Mouse (Mus musculus): ENCODE results near the gene Hoxc12. TPM values are rescaled to one million over a fixed set of nuclear protein-coding genes. Genes with fewer than 3 reads are reported as not detected.

Hoxc12 gene
- polyA plus RNA-seq, 1 experiment from 2014 or later: not detected

GRCm38 (mm10) chr15:102980352-102980751 lies 43.8 kb downstream of the Hoxc12 start:
- Histone ChIP-seq H3K9me3 (ENCODE audit: control insufficient read depth, low read length) (no peaks in the 10 kb centered on the region), H3K4me3 (ENCODE audit: control insufficient read depth in 1 of 2, insufficient read depth in 1 of 2, low read depth in 1 of 2, low read length in 2 of 2) (no peak overlapping the region), H3K4me1 (ENCODE audit: control insufficient read depth in 2 of 2, insufficient read depth in 2 of 2, low read length in 2 of 2) (peaks cover 0 to 6% of the 10 kb centered on the region in 2 experiments; a peak in 2 of 4 replicates), H3K27ac (replicated peaks in 1 of 2; ENCODE audit: control insufficient read depth in 1 of 2, insufficient read depth in 1 of 2, low read depth in 2 of 2, low read length in 2 of 2) (no peak overlapping the region), H3K4me2 (ENCODE audit: low read length) (no peak overlapping the region), H3K9ac (ENCODE audit: low read length) (no peak overlapping the region), H3K36me3 (ENCODE audit: control insufficient read depth, insufficient read depth, low read length) (no peaks in the 10 kb centered on the region), H3K27me3 (ENCODE audit: control insufficient read depth, insufficient read depth, low read length) (peaks cover 100% of the 10 kb centered on the region)
- no peak for ATAC-seq (ENCODE audit: insufficient number of reproducible peaks, insufficient read depth, low FRiP score, low read depth)
- 5% methylated on average over 11 of the region's 11 CpGs for WGBS

DNA sequence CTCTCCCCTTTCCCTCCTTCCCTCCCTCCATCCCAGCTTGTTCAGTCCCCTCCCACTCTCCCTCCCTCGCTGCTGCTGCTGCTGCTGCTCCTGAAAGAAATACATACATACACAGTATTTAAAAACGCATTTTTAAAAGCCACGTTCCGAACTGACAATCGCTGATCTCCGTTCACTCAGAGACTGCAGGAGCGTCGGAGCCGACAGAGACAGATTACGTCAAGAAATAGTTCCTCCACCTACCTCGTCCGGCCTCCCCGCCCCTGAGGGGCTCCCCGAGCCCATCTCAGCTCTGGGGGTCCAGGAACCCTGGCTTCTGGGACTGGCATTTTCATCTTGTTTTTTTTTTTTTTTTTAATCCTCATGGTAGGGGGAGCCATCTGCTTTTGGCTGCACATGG lies 44.4 kb downstream of the Hoxc12 start:
- H3K27ac ChIP-seq (replicated peaks in 1 of 2; ENCODE audit: control insufficient read depth in 1 of 2, insufficient read depth in 1 of 2, low read depth in 2 of 2, low read length in 2 of 2): no peak overlapping the region
- H3K27me3 ChIP-seq (ENCODE audit: control insufficient read depth, insufficient read depth, low read length): peaks cover 100% of the 10 kb centered on the region
- peak overlapping the region in 1 of 2 experiments; percentile 27; a peak in 1 of 4 replicates for H3K4me3 ChIP-seq (ENCODE audit: control insufficient read depth in 1 of 2, insufficient read depth in 1 of 2, low read depth in 1 of 2, low read length in 2 of 2)
- peaks cover 0 to 6% of the 10 kb centered on the region in 2 experiments; a peak in 2 of 4 replicates for H3K4me1 ChIP-seq (ENCODE audit: control insufficient read depth in 2 of 2, insufficient read depth in 2 of 2, low read length in 2 of 2)
- 2% methylated on average over 14 of the region's 14 CpGs for WGBS
- H3K4me2 ChIP-seq (ENCODE audit: low read length): peak overlapping the region; percentile 48
- no peak for ATAC-seq (ENCODE audit: insufficient number of reproducible peaks, insufficient read depth, low FRiP score, low read depth)
- H3K9ac ChIP-seq (ENCODE audit: low read length): no peak overlapping the region
- no peaks in the 10 kb centered on the region for H3K9me3 ChIP-seq (ENCODE audit: control insufficient read depth, low read length)
- no peaks in the 10 kb centered on the region for H3K36me3 ChIP-seq (ENCODE audit: control insufficient read depth, insufficient read depth, low read length)

DNA sequence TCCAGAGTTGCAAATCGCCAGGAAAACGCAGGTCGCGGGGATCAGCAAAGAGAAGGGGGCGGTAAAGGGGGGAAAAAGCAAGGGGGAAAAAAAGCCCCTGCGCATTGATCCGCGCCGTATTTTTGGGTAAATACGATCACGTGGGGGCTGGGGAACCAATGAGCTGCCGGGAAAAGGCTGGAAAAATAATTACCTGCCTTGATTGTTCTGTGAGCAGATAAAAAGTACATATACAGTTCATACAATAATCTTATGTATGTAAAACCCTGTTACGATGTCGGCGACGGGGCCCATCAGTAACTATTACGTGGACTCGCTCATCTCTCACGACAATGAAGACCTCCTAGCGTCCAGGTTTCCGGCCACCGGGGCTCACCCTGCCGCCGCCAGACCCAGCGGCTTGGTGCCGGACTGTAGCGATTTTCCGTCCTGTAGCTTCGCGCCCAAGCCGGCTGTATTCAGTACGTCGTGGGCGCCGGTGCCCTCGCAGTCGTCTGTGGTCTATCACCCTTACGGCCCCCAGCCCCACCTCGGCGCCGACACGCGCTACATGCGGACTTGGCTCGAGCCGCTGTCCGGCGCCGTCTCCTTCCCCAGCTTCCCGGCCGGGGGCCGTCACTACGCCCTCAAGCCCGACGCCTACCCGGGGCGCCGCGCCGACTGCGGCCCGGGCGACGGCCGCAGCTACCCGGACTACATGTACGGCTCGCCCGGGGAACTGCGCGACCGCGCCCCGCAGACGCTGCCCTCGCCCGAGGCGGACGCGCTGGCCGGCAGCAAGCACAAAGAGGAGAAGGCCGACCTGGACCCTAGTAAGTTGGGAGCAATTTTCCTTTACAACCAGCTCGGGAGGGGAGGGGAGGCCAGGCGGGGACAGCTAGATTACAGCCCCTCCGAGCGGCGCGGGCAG lies 45.1 kb downstream of the Hoxc12 start:
- no peak overlapping the region for H3K27ac ChIP-seq (replicated peaks in 1 of 2; ENCODE audit: control insufficient read depth in 1 of 2, insufficient read depth in 1 of 2, low read depth in 2 of 2, low read length in 2 of 2)
- no peak overlapping the region for H3K9ac ChIP-seq (ENCODE audit: low read length)
- peak overlapping the region; percentile 48 for H3K4me2 ChIP-seq (ENCODE audit: low read length)
- ATAC-seq (ENCODE audit: insufficient number of reproducible peaks, insufficient read depth, low FRiP score, low read depth): no peak
- no peaks in the 10 kb centered on the region for H3K9me3 ChIP-seq (ENCODE audit: control insufficient read depth, low read length)
- peaks cover 0 to 6% of the 10 kb centered on the region in 2 experiments; a peak in 2 of 4 replicates for H3K4me1 ChIP-seq (ENCODE audit: control insufficient read depth in 2 of 2, insufficient read depth in 2 of 2, low read length in 2 of 2)
- H3K36me3 ChIP-seq (ENCODE audit: control insufficient read depth, insufficient read depth, low read length): no peaks in the 10 kb centered on the region
- WGBS: under 1% methylated on average over 87 of the region's 88 CpGs
- H3K27me3 ChIP-seq (ENCODE audit: control insufficient read depth, insufficient read depth, low read length): peaks cover 100% of the 10 kb centered on the region
- H3K4me3 ChIP-seq (ENCODE audit: control insufficient read depth in 1 of 2, insufficient read depth in 1 of 2, low read depth in 1 of 2, low read length in 2 of 2): peak overlapping the region; percentile 12 to 27

GRCm38 (mm10) chr15:102983716-102984115 lies 47.2 kb downstream of the Hoxc12 start:
- Histone ChIP-seq H3K4me2 (ENCODE audit: low read length) (no peak overlapping the region), H3K4me1 (ENCODE audit: control insufficient read depth in 2 of 2, insufficient read depth in 2 of 2, low read length in 2 of 2) (peaks cover 0 to 6% of the 10 kb centered on the region in 2 experiments; a peak in 2 of 4 replicates), H3K9ac (ENCODE audit: low read length) (no peak overlapping the region), H3K36me3 (ENCODE audit: control insufficient read depth, insufficient read depth, low read length) (no peaks in the 10 kb centered on the region), H3K4me3 (ENCODE audit: control insufficient read depth in 1 of 2, insufficient read depth in 1 of 2, low read depth in 1 of 2, low read length in 2 of 2) (no peak overlapping the region), H3K9me3 (ENCODE audit: control insufficient read depth, low read length) (no peaks in the 10 kb centered on the region), H3K27me3 (ENCODE audit: control insufficient read depth, insufficient read depth, low read length) (peaks cover 100% of the 10 kb centered on the region), H3K27ac (replicated peaks in 1 of 2; ENCODE audit: control insufficient read depth in 1 of 2, insufficient read depth in 1 of 2, low read depth in 2 of 2, low read length in 2 of 2) (no peak overlapping the region)
- WGBS: 0% methylated on average over 12 of the region's 12 CpGs
- ATAC-seq (ENCODE audit: insufficient number of reproducible peaks, insufficient read depth, low FRiP score, low read depth): no peak

DNA sequence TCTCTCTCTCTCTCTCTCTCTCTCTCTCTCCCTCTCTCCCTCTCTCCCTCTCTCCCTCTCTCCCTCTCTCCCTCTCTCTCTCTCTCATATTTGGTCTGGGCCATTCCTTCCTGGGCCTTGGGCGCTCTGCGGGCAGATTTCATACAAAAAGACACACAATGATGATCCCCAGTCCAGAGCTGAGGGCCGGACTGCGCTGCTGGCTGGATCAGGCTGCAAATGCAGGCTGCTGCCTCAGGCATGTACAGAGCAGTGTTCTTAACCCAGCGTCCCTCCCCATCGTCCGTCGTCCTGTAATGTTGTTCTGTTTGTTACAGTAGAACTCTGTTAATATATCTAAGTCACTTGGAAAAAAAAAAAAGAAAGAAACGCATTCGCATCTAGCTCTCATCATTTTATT lies 48.0 kb downstream of the Hoxc12 start:
- no peak for ATAC-seq (ENCODE audit: insufficient number of reproducible peaks, insufficient read depth, low FRiP score, low read depth)
- peaks cover 100% of the 10 kb centered on the region for H3K27me3 ChIP-seq (ENCODE audit: control insufficient read depth, insufficient read depth, low read length)
- H3K36me3 ChIP-seq (ENCODE audit: control insufficient read depth, insufficient read depth, low read length): no peaks in the 10 kb centered on the region
- H3K27ac ChIP-seq (replicated peaks in 1 of 2; ENCODE audit: control insufficient read depth in 1 of 2, insufficient read depth in 1 of 2, low read depth in 2 of 2, low read length in 2 of 2): no peak overlapping the region
- H3K9me3 ChIP-seq (ENCODE audit: control insufficient read depth, low read length): no peaks in the 10 kb centered on the region
- WGBS: under 1% methylated on average over 10 of the region's 10 CpGs
- H3K4me3 ChIP-seq (ENCODE audit: control insufficient read depth in 1 of 2, insufficient read depth in 1 of 2, low read depth in 1 of 2, low read length in 2 of 2): no peak overlapping the region
- H3K4me1 ChIP-seq (ENCODE audit: control insufficient read depth in 2 of 2, insufficient read depth in 2 of 2, low read length in 2 of 2): peaks cover 0 to 6% of the 10 kb centered on the region in 2 experiments; a peak in 2 of 4 replicates
- H3K4me2 ChIP-seq (ENCODE audit: low read length): no peak overlapping the region
- no peak overlapping the region for H3K9ac ChIP-seq (ENCODE audit: low read length)

DNA sequence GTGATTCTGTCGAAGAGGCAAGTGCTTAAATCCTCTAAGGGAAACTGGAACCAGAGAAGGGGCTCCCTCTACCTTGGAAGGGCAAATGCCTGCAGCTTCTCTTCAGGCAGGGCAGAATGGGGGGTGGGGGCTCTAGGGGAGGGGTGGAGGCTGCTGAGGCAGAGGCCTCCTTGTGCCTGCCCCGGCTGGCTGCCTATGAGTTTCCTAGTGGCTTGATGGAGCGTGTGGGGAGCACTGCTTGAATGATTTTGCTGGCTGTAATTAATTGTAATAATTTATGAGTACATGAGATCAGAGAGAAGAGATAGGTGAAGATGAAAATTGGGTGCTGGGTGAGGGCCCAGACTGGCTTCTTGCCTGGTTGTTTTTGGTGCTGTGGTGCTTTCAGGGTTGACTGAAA lies 48.4 kb downstream of the Hoxc12 start:
- ATAC-seq (ENCODE audit: insufficient number of reproducible peaks, insufficient read depth, low FRiP score, low read depth): no peak
- 1% methylated on average over 3 of the region's 3 CpGs for WGBS
- H3K4me2 ChIP-seq (ENCODE audit: low read length): no peak overlapping the region
- peaks cover 100% of the 10 kb centered on the region for H3K27me3 ChIP-seq (ENCODE audit: control insufficient read depth, insufficient read depth, low read length)
- peaks cover 0 to 6% of the 10 kb centered on the region in 2 experiments; a peak in 2 of 4 replicates for H3K4me1 ChIP-seq (ENCODE audit: control insufficient read depth in 2 of 2, insufficient read depth in 2 of 2, low read length in 2 of 2)
- H3K27ac ChIP-seq (replicated peaks in 1 of 2; ENCODE audit: control insufficient read depth in 1 of 2, insufficient read depth in 1 of 2, low read depth in 2 of 2, low read length in 2 of 2): no peak overlapping the region
- no peak overlapping the region for H3K4me3 ChIP-seq (ENCODE audit: control insufficient read depth in 1 of 2, insufficient read depth in 1 of 2, low read depth in 1 of 2, low read length in 2 of 2)
- H3K36me3 ChIP-seq (ENCODE audit: control insufficient read depth, insufficient read depth, low read length): no peaks in the 10 kb centered on the region
- H3K9me3 ChIP-seq (ENCODE audit: control insufficient read depth, low read length): no peaks in the 10 kb centered on the region
- no peak overlapping the region for H3K9ac ChIP-seq (ENCODE audit: low read length)

GRCm38 (mm10) chr15:102987124-102987833 lies 50.7 kb downstream of the Hoxc12 start:
- H3K27me3 ChIP-seq (ENCODE audit: control insufficient read depth, insufficient read depth, low read length): peaks cover 99% of the 10 kb centered on the region
- no peaks in the 10 kb centered on the region for H3K36me3 ChIP-seq (ENCODE audit: control insufficient read depth, insufficient read depth, low read length)
- no peak overlapping the region for H3K9ac ChIP-seq (ENCODE audit: low read length)
- no peaks in the 10 kb centered on the region for H3K4me1 ChIP-seq (ENCODE audit: control insufficient read depth in 2 of 2, insufficient read depth in 2 of 2, low read length in 2 of 2)
- H3K4me2 ChIP-seq (ENCODE audit: low read length): no peak overlapping the region
- no peak overlapping the region for H3K27ac ChIP-seq (replicated peaks in 1 of 2; ENCODE audit: control insufficient read depth in 1 of 2, insufficient read depth in 1 of 2, low read depth in 2 of 2, low read length in 2 of 2)
- WGBS: 4% methylated on average over 21 of the region's 21 CpGs
- no peak overlapping the region for H3K4me3 ChIP-seq (ENCODE audit: control insufficient read depth in 1 of 2, insufficient read depth in 1 of 2, low read depth in 1 of 2, low read length in 2 of 2)
- ATAC-seq (ENCODE audit: insufficient number of reproducible peaks, insufficient read depth, low FRiP score, low read depth): no peak
- no peaks in the 10 kb centered on the region for H3K9me3 ChIP-seq (ENCODE audit: control insufficient read depth, low read length)

All from heart, embryonic 14.5 days (tissue).